Mouse (Mus musculus): ENCODE results near the gene Mdk. TPM values are rescaled to one million over a fixed set of nuclear protein-coding genes. Genes with fewer than 3 reads are reported as not detected.

Mdk gene
- polyA plus RNA-seq, 1 experiment from 2014 or later = 700 TPM

- H3K4me1 ChIP-seq (ENCODE audit: control insufficient read depth, insufficient read depth, low read length) = peaks cover 19% of the 10 kb centered on the region
- no peak overlapping the region for H3K4me2 ChIP-seq (ENCODE audit: low read depth, low read length)
- no peaks in the 10 kb centered on the region for H3K9me3 ChIP-seq (ENCODE audit: control insufficient read depth, low read length)
- 33% methylated on average over 13 of the region's 13 CpGs for WGBS
- no peak overlapping the region for H3K9ac ChIP-seq (ENCODE audit: low read depth, low read length)
- peak; percentile 80 for DNase-seq (ENCODE audit: low spot score)
- no peak overlapping the region for H3K27ac ChIP-seq (replicated peaks; ENCODE audit: low read depth, low read length)
- ATAC-seq (ENCODE audit: low read depth) = peak; percentile 71
- H3K36me3 ChIP-seq (ENCODE audit: control insufficient read depth, insufficient read depth, low read length) = peaks cover 6% of the 10 kb centered on the region
- no peaks in the 10 kb centered on the region for H3K27me3 ChIP-seq (replicated peaks; ENCODE audit: control insufficient read depth, insufficient read depth, low read length)
- H3K4me3 ChIP-seq (ENCODE audit: low read depth, low read length) = no peak overlapping the region
These were observed 12.3 kb upstream of the Mdk start for GRCm38 (mm10) chr2:91944170-91944950.

- 0 out of 2 replicates have a peak, but pooled peaks cover 6% of the 10 kb centered on the region for H3K4me1 ChIP-seq (ENCODE audit: control insufficient read depth, insufficient read depth, low read length)
- H3K4me3 ChIP-seq (ENCODE audit: low read depth, low read length) = no peak overlapping the region
- H3K9ac ChIP-seq (ENCODE audit: low read depth, low read length) = no peak overlapping the region
- H3K27ac ChIP-seq (replicated peaks; ENCODE audit: low read depth, low read length) = no peak overlapping the region
- no peaks in the 10 kb centered on the region for H3K9me3 ChIP-seq (ENCODE audit: control insufficient read depth, low read length)
- no peaks in the 10 kb centered on the region for H3K27me3 ChIP-seq (replicated peaks; ENCODE audit: control insufficient read depth, insufficient read depth, low read length)
- peaks cover 26% of the 10 kb centered on the region for H3K36me3 ChIP-seq (ENCODE audit: control insufficient read depth, insufficient read depth, low read length)
- 59% methylated on average over 6 of the region's 6 CpGs for WGBS
- no peak overlapping the region for H3K4me2 ChIP-seq (ENCODE audit: low read depth, low read length)
- no peak for DNase-seq (ENCODE audit: low spot score)
- no peak for ATAC-seq (ENCODE audit: low read depth)
These were observed 10.3 kb upstream of the Mdk start for GRCm38 (mm10) chr2:91942356-91942755.

GRCm38 (mm10) chr2:91939303-91939935 is 7.3 kb upstream of the Mdk start:
- Histone ChIP-seq H3K4me2 (ENCODE audit: low read depth, low read length) (no peak overlapping the region), H3K36me3 (ENCODE audit: control insufficient read depth, insufficient read depth, low read length) (peaks cover 55% of the 10 kb centered on the region), H3K27me3 (replicated peaks; ENCODE audit: control insufficient read depth, insufficient read depth, low read length) (no peaks in the 10 kb centered on the region), H3K9ac (ENCODE audit: low read depth, low read length) (no peak overlapping the region), H3K27ac (replicated peaks; ENCODE audit: low read depth, low read length) (no peak overlapping the region), H3K4me3 (ENCODE audit: low read depth, low read length) (no peak overlapping the region), H3K4me1 (ENCODE audit: control insufficient read depth, insufficient read depth, low read length) (0 out of 2 replicates have a peak, but pooled peaks cover 2% of the 10 kb centered on the region), H3K9me3 (ENCODE audit: control insufficient read depth, low read length) (no peaks in the 10 kb centered on the region)
- WGBS = 84% methylated on average over 12 of the region's 15 CpGs
- no peak for DNase-seq (ENCODE audit: low spot score)
- ATAC-seq (ENCODE audit: low read depth) = no peak

- Histone ChIP-seq H3K27me3 (replicated peaks; ENCODE audit: control insufficient read depth, insufficient read depth, low read length) (no peaks in the 10 kb centered on the region), H3K9ac (ENCODE audit: low read depth, low read length) (no peak overlapping the region), H3K4me3 (ENCODE audit: low read depth, low read length) (no peak overlapping the region), H3K4me1 (ENCODE audit: control insufficient read depth, insufficient read depth, low read length) (peaks cover 11% of the 10 kb centered on the region), H3K27ac (replicated peaks; ENCODE audit: low read depth, low read length) (no peak overlapping the region), H3K36me3 (ENCODE audit: control insufficient read depth, insufficient read depth, low read length) (peaks cover 61% of the 10 kb centered on the region), H3K9me3 (ENCODE audit: control insufficient read depth, low read length) (no peaks in the 10 kb centered on the region), H3K4me2 (ENCODE audit: low read depth, low read length) (no peak overlapping the region)
- ATAC-seq (ENCODE audit: low read depth) (no peak), DNase-seq (ENCODE audit: low spot score) (no peak)
- 86% methylated on average over 7 of the region's 7 CpGs for WGBS
These were observed 4.1 kb upstream of the Mdk start for GRCm38 (mm10) chr2:91936154-91936553.

- WGBS = 86% methylated on average over 9 of the region's 9 CpGs
- Histone ChIP-seq H3K4me2 (ENCODE audit: low read depth, low read length) (no peak overlapping the region), H3K9me3 (ENCODE audit: control insufficient read depth, low read length) (no peaks in the 10 kb centered on the region), H3K27ac (replicated peaks; ENCODE audit: low read depth, low read length) (no peak overlapping the region), H3K9ac (ENCODE audit: low read depth, low read length) (no peak overlapping the region), H3K4me1 (ENCODE audit: control insufficient read depth, insufficient read depth, low read length) (peaks cover 11% of the 10 kb centered on the region), H3K27me3 (replicated peaks; ENCODE audit: control insufficient read depth, insufficient read depth, low read length) (no peaks in the 10 kb centered on the region), H3K36me3 (ENCODE audit: control insufficient read depth, insufficient read depth, low read length) (peaks cover 61% of the 10 kb centered on the region), H3K4me3 (ENCODE audit: low read depth, low read length) (no peak overlapping the region)
- DNase-seq (ENCODE audit: low spot score) = no peak
- ATAC-seq (ENCODE audit: low read depth) = no peak
These were observed 2.9 kb upstream of the Mdk start for GRCm38 (mm10) chr2:91934826-91935525.

- no peak for DNase-seq (ENCODE audit: low spot score)
- H3K9me3 ChIP-seq (ENCODE audit: control insufficient read depth, low read length) = no peaks in the 10 kb centered on the region
- H3K4me3 ChIP-seq (ENCODE audit: low read depth, low read length) = no peak overlapping the region
- H3K4me1 ChIP-seq (ENCODE audit: control insufficient read depth, insufficient read depth, low read length) = peaks cover 14% of the 10 kb centered on the region
- no peak overlapping the region for H3K27ac ChIP-seq (replicated peaks; ENCODE audit: low read depth, low read length)
- no peak overlapping the region for H3K9ac ChIP-seq (ENCODE audit: low read depth, low read length)
- H3K27me3 ChIP-seq (replicated peaks; ENCODE audit: control insufficient read depth, insufficient read depth, low read length) = no peaks in the 10 kb centered on the region
- WGBS = 60% methylated on average over 7 of the region's 8 CpGs
- H3K4me2 ChIP-seq (ENCODE audit: low read depth, low read length) = no peak overlapping the region
- peaks cover 64% of the 10 kb centered on the region for H3K36me3 ChIP-seq (ENCODE audit: control insufficient read depth, insufficient read depth, low read length)
- ATAC-seq (ENCODE audit: low read depth) = no peak
These were observed 1.9 kb upstream of the Mdk start for GRCm38 (mm10) chr2:91934016-91934415.

GRCm38 (mm10) chr2:91933471-91933870 is 1.4 kb upstream of the Mdk start:
- Histone ChIP-seq H3K27me3 (replicated peaks; ENCODE audit: control insufficient read depth, insufficient read depth, low read length) (no peaks in the 10 kb centered on the region), H3K27ac (replicated peaks; ENCODE audit: low read depth, low read length) (no peak overlapping the region), H3K9me3 (ENCODE audit: control insufficient read depth, low read length) (no peaks in the 10 kb centered on the region), H3K4me2 (ENCODE audit: low read depth, low read length) (no peak overlapping the region), H3K4me3 (ENCODE audit: low read depth, low read length) (no peak overlapping the region), H3K4me1 (ENCODE audit: control insufficient read depth, insufficient read depth, low read length) (peaks cover 14% of the 10 kb centered on the region), H3K9ac (ENCODE audit: low read depth, low read length) (no peak overlapping the region), H3K36me3 (ENCODE audit: control insufficient read depth, insufficient read depth, low read length) (peaks cover 59% of the 10 kb centered on the region)
- DNase-seq (ENCODE audit: low spot score) = no peak
- WGBS = 37% methylated on average over 8 of the region's 9 CpGs
- no peak for ATAC-seq (ENCODE audit: low read depth)

- Histone ChIP-seq H3K36me3 (ENCODE audit: control insufficient read depth, insufficient read depth, low read length) (peaks cover 53% of the 10 kb centered on the region), H3K9me3 (ENCODE audit: control insufficient read depth, low read length) (no peaks in the 10 kb centered on the region), H3K4me1 (ENCODE audit: control insufficient read depth, insufficient read depth, low read length) (peaks cover 14% of the 10 kb centered on the region), H3K4me2 (ENCODE audit: low read depth, low read length) (peak overlapping the region; percentile 58; the same call in 1 of the 2 replicates), H3K9ac (ENCODE audit: low read depth, low read length) (0 out of 2 replicates have a peak overlapping the region, but pooled peaks have one; percentile 97), H3K27me3 (replicated peaks; ENCODE audit: control insufficient read depth, insufficient read depth, low read length) (no peaks in the 10 kb centered on the region), H3K27ac (replicated peaks; ENCODE audit: low read depth, low read length) (peak overlapping the region; percentile 98; the same call in 1 of the 2 replicates), H3K4me3 (ENCODE audit: low read depth, low read length) (no peak overlapping the region)
- 17% methylated on average over 6 of the region's 6 CpGs for WGBS
- no peak for DNase-seq (ENCODE audit: low spot score)
- no peak for ATAC-seq (ENCODE audit: low read depth)
These were observed 747 bp upstream of the Mdk start for GRCm38 (mm10) chr2:91932737-91933350.

Measured in embryonic facial prominence, embryonic 14.5 days (tissue).